Mouse (Mus musculus) fibroblast of lung, adult 2 months (primary cell): ENCODE measurements around the gene Golga2.

Experiments used
- DNase-seq: peaks from one replicate; pipeline ENCODE4 v3.0.0-alpha.2; 2011; ENCODE audit warnings: low read depth

The Golga2 gene

GRCm38 (mm10) chr2:32317791-32318417 is 30.7 kb downstream of the Golga2 start:
- peak; percentile 84 for DNase-seq

GRCm38 (mm10) chr2:32318709-32319585 is 31.8 kb downstream of the Golga2 start:
- no peak for DNase-seq

GRCm38 (mm10) chr2:32319586-32320580 is 32.7 kb downstream of the Golga2 start:
- no peak for DNase-seq

- DNase-seq, result no peak
Observed at GRCm38 (mm10) chr2:32320721-32321120, 33.5 kb downstream of the Golga2 start.

GRCm38 (mm10) chr2:32321591-32322298 is 34.6 kb downstream of the Golga2 start:
- DNase-seq, result no peak

- no peak for DNase-seq
Observed at GRCm38 (mm10) chr2:32322754-32323741, 35.9 kb downstream of the Golga2 start.

- no peak for DNase-seq
Observed at GRCm38 (mm10) chr2:32324322-32324721, 37.1 kb downstream of the Golga2 start.

GRCm38 (mm10) chr2:32325342-32325741 is 38.2 kb downstream of the Golga2 start:
- DNase-seq, result peak; percentile 59

- no peak for DNase-seq
Observed at GRCm38 (mm10) chr2:32327200-32327599, 40.0 kb downstream of the Golga2 start.

- DNase-seq, result no peak
Observed at GRCm38 (mm10) chr2:32328911-32329460, 41.8 kb downstream of the Golga2 start.

- DNase-seq, result no peak
Observed at GRCm38 (mm10) chr2:32329531-32329930, 42.3 kb downstream of the Golga2 start.

GRCm38 (mm10) chr2:32332159-32332558 is 45.0 kb downstream of the Golga2 start:
- no peak for DNase-seq

GRCm38 (mm10) chr2:32335888-32336287 is 48.7 kb downstream of the Golga2 start:
- DNase-seq, result no peak

GRCm38 (mm10) chr2:32339912-32340642 is 52.9 kb downstream of the Golga2 start:
- DNase-seq, result no peak

GRCm38 (mm10) chr2:32340836-32341633 is 53.9 kb downstream of the Golga2 start:
- no peak for DNase-seq

- DNase-seq, result no peak
Observed at GRCm38 (mm10) chr2:32341634-32341939, 54.4 kb downstream of the Golga2 start.

- no peak for DNase-seq
Observed at GRCm38 (mm10) chr2:32342039-32342438, 54.9 kb downstream of the Golga2 start.

- peak; percentile 95 for DNase-seq
Observed at GRCm38 (mm10) chr2:32342539-32343350, 55.6 kb downstream of the Golga2 start.
